Mouse (Mus musculus) megakaryocyte, embryonic 14.5 days (primary cell): ENCODE results near the gene Bpifb9b.
"Not testable (repeated sequence)": the region's sequence is repeated elsewhere in the genome, so short reads cannot be mapped to it uniquely, and the experiment has no call there.

Experiments used
- FLI1 ChIP-seq: IDR thresholded peaks from 2 replicates; pipeline ENCODE4 v1.6.1; 2012; ENCODE audit warnings: low read length, inconsistent platforms, mixed read lengths
- GATA1 ChIP-seq: IDR thresholded peaks from 3 replicates; pipeline ENCODE4 v1.6.1; 2012; ENCODE audit warnings: mixed read lengths, low read length, inconsistent platforms, borderline replicate concordance

DNA sequence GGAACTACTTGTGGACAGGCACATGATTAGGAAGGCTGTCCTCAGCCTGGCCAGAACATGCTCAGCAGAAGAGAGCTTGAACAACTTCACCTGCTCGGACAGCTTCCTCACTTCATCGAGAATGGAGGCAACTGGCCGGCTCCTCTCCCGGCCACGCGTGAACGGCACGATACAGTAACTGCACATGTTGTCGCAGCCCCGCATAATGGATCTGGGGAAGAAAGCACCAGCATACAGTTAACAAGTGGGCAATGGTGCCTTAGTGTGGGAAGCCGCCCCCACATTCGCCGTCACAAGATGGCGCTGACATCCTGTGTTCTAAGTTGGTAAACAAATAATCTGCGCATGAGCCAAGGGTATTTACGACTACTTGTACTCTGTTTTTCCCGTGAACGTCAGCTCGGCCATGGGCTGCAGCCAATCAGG, 47.0 kb downstream of the Bpifb9b start:
- not testable (repeated sequence) for TF ChIP-seq GATA1, FLI1
